Mouse (Mus musculus) CH12F3 (cell line): ENCODE measurements around the gene Phospho1.
"Not testable (repeated sequence)": the region's sequence is repeated elsewhere in the genome, so short reads cannot be mapped to it uniquely, and the experiment has no call there.

Experiments used
- in situ Hi-C: fragments of 300-500 bp; cut with MboI; formaldehyde crosslinking; loops from 2 replicates; pipeline ENCODE4 v1.14.3; 2020; ENCODE audit warnings: low sequenced_read_pairs

Phospho1 gene

GRCm38 (mm10) chr11:95857716-95858527, 33.6 kb downstream of the Phospho1 start:
- in situ Hi-C loops = no loop called here

DNA sequence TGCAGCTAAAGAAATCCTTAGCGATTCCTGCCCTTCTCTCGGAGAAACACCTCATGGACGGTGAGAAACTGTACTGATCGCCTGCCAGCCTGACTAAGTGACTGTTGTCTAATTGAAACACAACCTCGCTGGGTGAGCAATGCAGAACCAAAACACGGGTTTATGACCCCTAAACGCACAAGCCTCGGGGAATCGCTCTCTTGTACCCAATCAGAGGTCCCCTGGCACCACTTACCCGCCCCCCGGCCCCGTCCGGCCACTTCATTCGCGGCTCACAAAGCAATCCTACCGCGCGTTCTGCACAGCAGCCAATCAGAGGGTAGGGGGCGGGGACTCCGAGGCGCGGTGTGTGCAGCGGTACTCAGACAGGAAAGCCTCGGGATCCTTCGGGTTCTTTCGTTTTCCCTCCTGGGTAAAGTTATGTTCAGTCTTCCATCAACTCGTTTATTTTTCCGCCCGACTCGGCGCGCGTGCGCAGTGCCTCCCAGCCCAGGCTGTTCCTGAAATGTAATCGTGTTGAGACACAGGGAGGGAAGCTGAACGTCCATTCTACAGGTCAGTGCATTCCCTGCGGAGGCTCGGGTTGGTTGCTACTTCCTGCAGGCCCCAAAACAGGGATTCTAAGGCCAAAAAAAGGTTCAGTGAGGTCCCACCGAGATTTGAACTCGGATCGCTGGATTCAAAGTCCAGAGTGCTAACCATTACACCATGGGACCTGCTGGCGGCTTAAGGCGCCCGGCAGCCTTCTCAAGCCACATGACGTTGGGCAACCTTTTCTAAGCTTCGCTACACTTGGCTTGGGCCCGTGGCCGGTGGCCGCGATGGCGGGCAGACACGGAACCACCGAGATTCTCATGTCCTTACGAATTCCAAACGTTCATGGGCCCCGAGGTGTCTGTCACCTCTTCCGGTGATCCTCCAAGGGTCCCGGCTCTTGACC, 34.5 kb downstream of the Phospho1 start:
- in situ Hi-C loops = no loop called here

- in situ Hi-C loops = no loop called here
Observed at GRCm38 (mm10) chr11:95859468-95859855, 35.2 kb downstream of the Phospho1 start.

GRCm38 (mm10) chr11:95860071-95860490, 35.8 kb downstream of the Phospho1 start:
- in situ Hi-C loops = loop anchor here (5.0 kb wide), 1 partner anchor 33 kb away; no protein-coding TSS in a partner anchor

DNA sequence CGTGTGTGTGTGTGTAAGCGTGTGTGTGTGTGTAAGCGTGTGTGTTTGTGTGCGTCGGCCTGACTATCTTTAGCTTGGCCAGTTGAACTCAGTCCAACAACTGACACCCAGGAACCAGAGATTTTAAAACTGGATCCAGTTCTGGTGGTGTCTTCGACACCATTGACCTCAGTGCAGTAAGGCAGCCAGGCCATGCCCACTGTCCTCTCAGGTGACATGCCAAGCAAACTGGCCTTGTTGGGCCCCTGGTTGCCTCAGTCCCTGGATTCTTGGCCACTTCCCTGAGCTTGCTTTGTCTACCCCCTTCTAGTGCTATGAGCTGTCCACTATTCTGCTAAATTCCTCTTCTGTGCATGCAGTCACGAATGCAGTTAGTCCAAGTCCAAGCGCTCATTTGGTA, 37.1 kb downstream of the Phospho1 start:
- in situ Hi-C loops = loop anchor here (5.0 kb wide), 1 partner anchor 34 kb away; no protein-coding TSS in a partner anchor

- in situ Hi-C loops = no loop called here
Observed at GRCm38 (mm10) chr11:95869442-95869841, 45.1 kb downstream of the Phospho1 start.

GRCm38 (mm10) chr11:95869918-95870470, 45.7 kb downstream of the Phospho1 start:
- in situ Hi-C loops = no loop called here

DNA sequence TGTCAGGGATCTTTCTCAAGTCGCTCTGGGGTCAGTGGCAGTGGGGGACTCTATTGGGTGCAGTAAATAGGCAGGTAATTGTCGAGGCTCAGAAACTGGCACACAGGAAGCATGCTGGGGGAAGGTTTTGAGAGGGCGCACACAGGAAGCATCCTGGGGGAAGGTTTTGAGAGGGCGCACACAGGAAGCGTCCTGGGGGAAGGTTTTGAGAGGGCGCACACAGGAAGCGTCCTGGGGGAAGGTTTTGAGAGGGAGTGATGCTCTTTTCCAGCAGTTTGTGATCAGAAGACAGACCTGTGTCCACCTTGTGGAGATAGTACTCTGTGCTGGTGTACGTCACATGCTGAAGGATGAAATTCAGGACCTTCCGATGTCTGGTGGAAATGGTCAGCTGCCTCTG, 51.5 kb downstream of the Phospho1 start:
- in situ Hi-C loops = no loop called here

- in situ Hi-C loops = no loop called here
Observed at GRCm38 (mm10) chr11:95876296-95876695, 52.0 kb downstream of the Phospho1 start.

GRCm38 (mm10) chr11:95879861-95880260, 55.6 kb downstream of the Phospho1 start:
- in situ Hi-C loops = not testable (repeated sequence)
